In genomic region chr5:64798209-64798608, GRCm38 (mm10) we compare ENCODE assay signal across 16 mouse cellular contexts.
"Had no signal": no experiment of that assay in that cellular context is flagged by ENCODE, and none has a peak within 500 bp of the region (broad histone marks: within the 10 kb centered on the region; RNA-seq: fewer than 3 reads in every experiment).

No protein-coding gene starts in this region.

- H3K9ac ChIP-seq: lung, embryonic 15.5 days; midbrain, embryonic 13.5 days; midbrain, embryonic 15.5 days; neural tube, embryonic 12.5 days; stomach, embryonic 15.5 days had no signal

- H3K4me3 ChIP-seq: lung, embryonic 15.5 days; megakaryocyte, embryonic 14.5 days; midbrain, embryonic 13.5 days; midbrain, embryonic 15.5 days; neural tube, embryonic 12.5 days; stomach, embryonic 15.5 days had no signal

- ATAC-seq: lung, postnatal 0 days; midbrain, embryonic 13.5 days; midbrain, embryonic 15.5 days had no signal

- H3K9me3 ChIP-seq: lung, embryonic 15.5 days; stomach, embryonic 15.5 days had no signal

- DNase-seq: lung, adult 2 months; lung, postnatal 14 days; lung, postnatal 36 days; right cerebral cortex, postnatal 14 days; thymus, adult 2 months; thymus, postnatal 25 days; thymus, postnatal 4 days had no signal

- H3K36me3 ChIP-seq: lung, embryonic 15.5 days; midbrain, embryonic 13.5 days; midbrain, embryonic 15.5 days; neural tube, embryonic 12.5 days; stomach, embryonic 15.5 days had no signal

- H3K27ac ChIP-seq: lung, embryonic 15.5 days; macrophage; midbrain, embryonic 13.5 days; midbrain, embryonic 15.5 days; neural tube, embryonic 12.5 days; stomach, embryonic 15.5 days had no signal

- H3K4me2 ChIP-seq: lung, embryonic 15.5 days; midbrain, embryonic 11.5 days; midbrain, embryonic 13.5 days; midbrain, embryonic 15.5 days; neural tube, embryonic 12.5 days; stomach, embryonic 15.5 days had no signal

- H3K27me3 ChIP-seq: lung, embryonic 15.5 days; midbrain, embryonic 13.5 days; midbrain, embryonic 15.5 days; neural tube, embryonic 12.5 days; stomach, embryonic 15.5 days had no signal
